In genomic region chr11:20370486-20370885, GRCm38 (mm10) we compare ENCODE assay signal across 18 mouse cellular contexts. TPM values are rescaled to one million over a fixed set of nuclear protein-coding genes. Genes with fewer than 3 reads are reported as not detected.
A peak's percentile ranks its signal among the peaks of the same experiment; 100 is the strongest.
DNase-seq lines count a peak whose midpoint lies in the region; ATAC-seq and TF ChIP-seq lines count a peak whose summit lies in the region.
"Had no signal": no experiment of that assay in that cellular context is flagged by ENCODE, and none has a peak within 500 bp of the region (broad histone marks: within the 10 kb centered on the region; RNA-seq: fewer than 3 reads in every experiment).

No protein-coding gene starts in this region.

- no peak overlapping the region for H3K4me2 ChIP-seq in heart, embryonic 16.5 days (ENCODE audit: low read depth, low read length)
- H3K4me2 ChIP-seq in stomach, postnatal 0 days (replicated peaks; ENCODE audit: low read depth): no peak overlapping the region
- no peak overlapping the region for H3K4me2 ChIP-seq in hindbrain, embryonic 13.5 days
- H3K4me2 ChIP-seq in kidney, embryonic 15.5 days: no peak overlapping the region
- H3K4me2 ChIP-seq: heart, embryonic 11.5 days; heart, embryonic 15.5 days had no signal

- WGBS in heart, embryonic 16.5 days: 81% methylated on average over 2 of the region's 2 CpGs
- WGBS in stomach, postnatal 0 days: 86% methylated on average over 2 of the region's 2 CpGs
- 93% methylated on average over 2 of the region's 2 CpGs for WGBS in hindbrain, embryonic 13.5 days
- WGBS in kidney, embryonic 15.5 days: 85% methylated on average over 2 of the region's 2 CpGs

- no peak overlapping the region for H3K4me3 ChIP-seq in heart, embryonic 16.5 days (ENCODE audit: low read length)
- no peak overlapping the region for H3K4me3 ChIP-seq in stomach, postnatal 0 days (ENCODE audit: low read depth, low read length)
- H3K4me3 ChIP-seq in hindbrain, embryonic 13.5 days: no peak overlapping the region
- no peak overlapping the region for H3K4me3 ChIP-seq in kidney, embryonic 15.5 days (replicated peaks)
- H3K4me3 ChIP-seq: heart, adult 2 months; heart, embryonic 15.5 days had no signal

- H3K27ac ChIP-seq in heart, embryonic 16.5 days (ENCODE audit: low read length): peak overlapping the region; percentile 20; the same call in 1 of the 2 replicates
- peak overlapping the region; percentile 65 for H3K27ac ChIP-seq in stomach, postnatal 0 days (replicated peaks)
- H3K27ac ChIP-seq in hindbrain, embryonic 13.5 days: no peak overlapping the region
- H3K27ac ChIP-seq in kidney, embryonic 15.5 days: no peak overlapping the region
- H3K27ac ChIP-seq: heart, adult 2 months; heart, embryonic 15.5 days had no signal

- H3K27me3 ChIP-seq in heart, embryonic 16.5 days (ENCODE audit: control insufficient read depth, insufficient read depth, low read length): no peaks in the 10 kb centered on the region
- no peaks in the 10 kb centered on the region for H3K27me3 ChIP-seq in stomach, postnatal 0 days (ENCODE audit: control insufficient read depth, insufficient read depth, low read length)
- H3K27me3 ChIP-seq in hindbrain, embryonic 13.5 days: no peaks in the 10 kb centered on the region
- H3K27me3 ChIP-seq in kidney, embryonic 15.5 days: no peaks in the 10 kb centered on the region
- H3K27me3 ChIP-seq: heart, embryonic 15.5 days had no signal

- H3K9ac ChIP-seq in heart, embryonic 16.5 days (ENCODE audit: low read length): no peak overlapping the region
- no peak overlapping the region for H3K9ac ChIP-seq in stomach, postnatal 0 days (ENCODE audit: low read length)
- H3K9ac ChIP-seq in hindbrain, embryonic 13.5 days: no peak overlapping the region
- no peak overlapping the region for H3K9ac ChIP-seq in kidney, embryonic 15.5 days
- H3K9ac ChIP-seq: heart, embryonic 15.5 days had no signal

- DNase-seq in heart, postnatal 14 days: no peak
- peak; percentile 39 for DNase-seq in ovary, adult 18-20 months (ENCODE audit: low spot score)
- DNase-seq in ovary, postnatal 10 days (ENCODE audit: low spot score): no peak
- peak; percentile 21 for DNase-seq in adrenal gland, postnatal 25 days
- DNase-seq in stomach, postnatal 0 days (ENCODE audit: low spot score): no peak
- DNase-seq: cerebellum, adult 2 months; cerebellum, postnatal 10 days; gastrocnemius, postnatal 14 days; heart, adult 2 months; heart, postnatal 36 days had no signal

- H3K9me3 ChIP-seq in heart, embryonic 16.5 days (replicated peaks; ENCODE audit: control insufficient read depth, low read length): no peaks in the 10 kb centered on the region
- H3K9me3 ChIP-seq in stomach, postnatal 0 days (ENCODE audit: control insufficient read depth, low read length): no peaks in the 10 kb centered on the region
- H3K9me3 ChIP-seq in hindbrain, embryonic 13.5 days: no peaks in the 10 kb centered on the region
- H3K9me3 ChIP-seq in kidney, embryonic 15.5 days (replicated peaks): no peaks in the 10 kb centered on the region
- H3K9me3 ChIP-seq: heart, embryonic 15.5 days had no signal

- TF ChIP-seq EP300 in stomach, postnatal 0 days (optimal IDR thresholded peaks at IDR 0.05): no peak

- TF ChIP-seq CTCF in stomach, postnatal 0 days (IDR thresholded peaks at IDR 0.05; ENCODE audit: low read depth): no peak

- peaks cover 5% of the 10 kb centered on the region; the same call in 1 of the 2 replicates for H3K4me1 ChIP-seq in heart, embryonic 16.5 days (ENCODE audit: control insufficient read depth, insufficient read depth, low read length)
- H3K4me1 ChIP-seq in stomach, postnatal 0 days (replicated peaks; ENCODE audit: control insufficient read depth, insufficient read depth): no peaks in the 10 kb centered on the region
- no peaks in the 10 kb centered on the region for H3K4me1 ChIP-seq in hindbrain, embryonic 13.5 days (replicated peaks)
- no peaks in the 10 kb centered on the region for H3K4me1 ChIP-seq in kidney, embryonic 15.5 days

- ATAC-seq in heart, embryonic 16.5 days (replicated peaks; ENCODE audit: extremely low read depth, insufficient read depth, low FRiP score): no peak
- no peak for ATAC-seq in stomach, postnatal 0 days (ENCODE audit: low FRiP score, low TSS enrichment)
- ATAC-seq in hindbrain, embryonic 13.5 days (ENCODE audit: low FRiP score): no peak
- ATAC-seq in kidney, embryonic 15.5 days (replicated peaks; ENCODE audit: low FRiP score): no peak
- ATAC-seq: forebrain, embryonic 16.5 days; hindbrain, embryonic 16.5 days; inflammation-experienced regulatory T-cells, adult 6 months had no signal

- intact Hi-C loops in heart, postnatal 14 days (cut with DNase I): no loop called here

- H3K36me3 ChIP-seq in heart, embryonic 16.5 days (ENCODE audit: control insufficient read depth, insufficient read depth): no peaks in the 10 kb centered on the region
- no peaks in the 10 kb centered on the region for H3K36me3 ChIP-seq in stomach, postnatal 0 days (ENCODE audit: control insufficient read depth, insufficient read depth, low read length)
- H3K36me3 ChIP-seq in hindbrain, embryonic 13.5 days: no peaks in the 10 kb centered on the region
- H3K36me3 ChIP-seq in kidney, embryonic 15.5 days: no peaks in the 10 kb centered on the region
- H3K36me3 ChIP-seq: heart, embryonic 15.5 days had no signal

RNA-seq across cellular contexts. Expression of gene Slc1a4, which starts 38.0 kb away (rescaled TPM):
- 7.5 and 8.3 TPM in 2 replicates for polyA plus RNA-seq in heart, embryonic 16.5 days (2015; fragmentation: Nextera tagmentation; extraction: Ambion mirVana)
- total RNA-seq in heart, postnatal 14 days (2021): 1 to 10 TPM; 2.4 to 2.7 TPM
- total RNA-seq in adrenal gland, postnatal 25 days (2021): 6.4 and 10.0 TPM in 2 replicates
- polyA plus RNA-seq in stomach, postnatal 0 days (2015; fragmentation: Nextera tagmentation; extraction: Ambion mirVana): 7.2 and 8.7 TPM in 2 replicates
- polyA plus RNA-seq in hindbrain, embryonic 13.5 days (2015; fragmentation: Nextera tagmentation; extraction: Ambion mirVana): 39.5 and 40.8 TPM in 2 replicates
- polyA plus RNA-seq in kidney, embryonic 15.5 days (2015; fragmentation: Nextera tagmentation; extraction: Ambion mirVana): 10.0 and 10.1 TPM in 2 replicates

Comparison
In these comparisons a context has a peak if more than half of its experiments do, and no peak if none do; other contexts are left out.
1. DNase-seq: peak in ovary, adult 18-20 months (single experiment) and adrenal gland, postnatal 25 days (single experiment); none in heart, postnatal 14 days (0 of 2), ovary, postnatal 10 days (single experiment) and stomach, postnatal 0 days (single experiment).
2. H3K27ac ChIP-seq: peak in heart, embryonic 16.5 days (single experiment) and stomach, postnatal 0 days (single experiment); none in hindbrain, embryonic 13.5 days (single experiment) and kidney, embryonic 15.5 days (single experiment).